Mouse (Mus musculus): Measurements from ENCODE around the gene Zfp839. TPM values are rescaled to one million over a fixed set of nuclear protein-coding genes. Genes with fewer than 3 reads are reported as not detected.

The Zfp839 gene
- 7.7 and 8.7 TPM in 2 replicates for polyA plus RNA-seq (2015; fragmentation: Nextera tagmentation; extraction: Ambion mirVana)

GRCm38 (mm10) chr12:110850010-110850928, at the start of gene Zfp839:
Gene Zfp839 (plus strand): TSS chr12:110850253.
- Histone ChIP-seq H3K9me3 (no peaks in the 10 kb centered on the region), H3K36me3 (peaks cover 11% of the 10 kb centered on the region), H3K4me1 (peaks cover 27% of the 10 kb centered on the region), H3K9ac (peak within 1 kb of the TSS; percentile 93), H3K4me3 (peak within 1 kb of the TSS; percentile 91), H3K27ac (peak within 1 kb of the TSS; percentile 74), H3K4me2 (peak within 1 kb of the TSS; percentile 80), H3K27me3 (peaks cover 13% of the 10 kb centered on the region)
- WGBS: under 1% methylated on average over 89 of the region's 89 CpGs
- ATAC-seq (ENCODE audit: insufficient number of reproducible peaks, insufficient read depth, low FRiP score, low TSS enrichment, low read depth): peak; percentile 69

GRCm38 (mm10) chr12:110801876-110802464, 48.1 kb upstream of the Zfp839 start:
- H3K27ac ChIP-seq: no peak overlapping the region
- peaks cover 4% of the 10 kb centered on the region for H3K4me1 ChIP-seq
- H3K27me3 ChIP-seq: no peaks in the 10 kb centered on the region
- ATAC-seq (ENCODE audit: insufficient number of reproducible peaks, insufficient read depth, low FRiP score, low TSS enrichment, low read depth): no peak
- H3K4me2 ChIP-seq: no peak overlapping the region
- H3K36me3 ChIP-seq: peaks cover 19% of the 10 kb centered on the region; the same call in 1 of the 2 replicates
- H3K4me3 ChIP-seq: no peak overlapping the region
- H3K9ac ChIP-seq: no peak overlapping the region
- no peaks in the 10 kb centered on the region for H3K9me3 ChIP-seq
- WGBS: 85% methylated on average over 10 of the region's 10 CpGs

GRCm38 (mm10) chr12:110802674-110803297, 47.3 kb upstream of the Zfp839 start:
- H3K27me3 ChIP-seq: no peaks in the 10 kb centered on the region
- H3K9ac ChIP-seq: no peak overlapping the region
- no peak for ATAC-seq (ENCODE audit: insufficient number of reproducible peaks, insufficient read depth, low FRiP score, low TSS enrichment, low read depth)
- no peak overlapping the region for H3K4me2 ChIP-seq
- peaks cover 17% of the 10 kb centered on the region; the same call in 1 of the 2 replicates for H3K36me3 ChIP-seq
- H3K4me3 ChIP-seq: no peak overlapping the region
- peaks cover 4% of the 10 kb centered on the region for H3K4me1 ChIP-seq
- no peaks in the 10 kb centered on the region for H3K9me3 ChIP-seq
- H3K27ac ChIP-seq: no peak overlapping the region
- 76% methylated on average over 5 of the region's 5 CpGs for WGBS

GRCm38 (mm10) chr12:110804261-110804660, 45.8 kb upstream of the Zfp839 start:
- H3K36me3 ChIP-seq: peaks cover 19% of the 10 kb centered on the region; the same call in 1 of the 2 replicates
- H3K9ac ChIP-seq: no peak overlapping the region
- H3K9me3 ChIP-seq: no peaks in the 10 kb centered on the region
- H3K4me2 ChIP-seq: no peak overlapping the region
- H3K27ac ChIP-seq: no peak overlapping the region
- no peak overlapping the region for H3K4me3 ChIP-seq
- 34% methylated on average over 10 of the region's 10 CpGs for WGBS
- no peak for ATAC-seq (ENCODE audit: insufficient number of reproducible peaks, insufficient read depth, low FRiP score, low TSS enrichment, low read depth)
- no peaks in the 10 kb centered on the region for H3K27me3 ChIP-seq
- peaks cover 9% of the 10 kb centered on the region for H3K4me1 ChIP-seq

GRCm38 (mm10) chr12:110806301-110806970, 43.6 kb upstream of the Zfp839 start:
- no peak for ATAC-seq (ENCODE audit: insufficient number of reproducible peaks, insufficient read depth, low FRiP score, low TSS enrichment, low read depth)
- Histone ChIP-seq H3K27ac (no peak overlapping the region), H3K4me2 (no peak overlapping the region), H3K36me3 (peaks cover 25% of the 10 kb centered on the region; the same call in 1 of the 2 replicates), H3K9ac (no peak overlapping the region), H3K27me3 (no peaks in the 10 kb centered on the region), H3K9me3 (no peaks in the 10 kb centered on the region), H3K4me3 (no peak overlapping the region), H3K4me1 (peaks cover 9% of the 10 kb centered on the region)
- 71% methylated on average over 3 of the region's 3 CpGs for WGBS

- Histone ChIP-seq H3K27ac (peak overlapping the region; percentile 60), H3K9ac (no peak overlapping the region), H3K4me3 (no peak overlapping the region), H3K4me1 (peaks cover 5% of the 10 kb centered on the region; the same call in 1 of the 2 replicates), H3K9me3 (no peaks in the 10 kb centered on the region), H3K36me3 (peaks cover 32% of the 10 kb centered on the region), H3K27me3 (no peaks in the 10 kb centered on the region), H3K4me2 (no peak overlapping the region; the same call in 1 of the 2 replicates)
- ATAC-seq (ENCODE audit: insufficient number of reproducible peaks, insufficient read depth, low FRiP score, low TSS enrichment, low read depth): no peak
- 56% methylated on average over 10 of the region's 10 CpGs for WGBS
Observed at GRCm38 (mm10) chr12:110808430-110808829, 41.6 kb upstream of the Zfp839 start.

- H3K9me3 ChIP-seq: no peaks in the 10 kb centered on the region
- H3K4me2 ChIP-seq: no peak overlapping the region
- peaks cover 5% of the 10 kb centered on the region; the same call in 1 of the 2 replicates for H3K4me1 ChIP-seq
- no peak for ATAC-seq (ENCODE audit: insufficient number of reproducible peaks, insufficient read depth, low FRiP score, low TSS enrichment, low read depth)
- peak overlapping the region; percentile 60; the same call in 1 of the 2 replicates for H3K27ac ChIP-seq
- no peak overlapping the region for H3K9ac ChIP-seq
- 72% methylated on average over 5 of the region's 5 CpGs for WGBS
- H3K4me3 ChIP-seq: no peak overlapping the region
- peaks cover 36% of the 10 kb centered on the region for H3K36me3 ChIP-seq
- no peaks in the 10 kb centered on the region for H3K27me3 ChIP-seq
Observed at GRCm38 (mm10) chr12:110808848-110809247, 41.2 kb upstream of the Zfp839 start.

GRCm38 (mm10) chr12:110813132-110813531, 36.9 kb upstream of the Zfp839 start:
- Histone ChIP-seq H3K9me3 (peaks cover 3% of the 10 kb centered on the region; the same call in 1 of the 2 replicates), H3K36me3 (peaks cover 34% of the 10 kb centered on the region), H3K27me3 (no peaks in the 10 kb centered on the region), H3K27ac (no peak overlapping the region), H3K9ac (no peak overlapping the region), H3K4me2 (no peak overlapping the region), H3K4me1 (peaks cover 4% of the 10 kb centered on the region; the same call in 1 of the 2 replicates), H3K4me3 (no peak overlapping the region)
- ATAC-seq (ENCODE audit: insufficient number of reproducible peaks, insufficient read depth, low FRiP score, low TSS enrichment, low read depth): no peak
- 87% methylated on average over 9 of the region's 9 CpGs for WGBS

- no peak for ATAC-seq (ENCODE audit: insufficient number of reproducible peaks, insufficient read depth, low FRiP score, low TSS enrichment, low read depth)
- WGBS: 93% methylated on average over 6 of the region's 6 CpGs
- Histone ChIP-seq H3K27ac (no peak overlapping the region), H3K9me3 (peaks cover 3% of the 10 kb centered on the region; the same call in 1 of the 2 replicates), H3K36me3 (peaks cover 33% of the 10 kb centered on the region), H3K4me3 (no peak overlapping the region), H3K4me1 (no peaks in the 10 kb centered on the region), H3K27me3 (no peaks in the 10 kb centered on the region), H3K4me2 (no peak overlapping the region), H3K9ac (no peak overlapping the region)
Observed at GRCm38 (mm10) chr12:110813624-110814023, 36.4 kb upstream of the Zfp839 start.

GRCm38 (mm10) chr12:110814924-110815323, 35.1 kb upstream of the Zfp839 start:
- WGBS: 79% methylated on average over 17 of the region's 17 CpGs
- Histone ChIP-seq H3K27me3 (no peaks in the 10 kb centered on the region), H3K9me3 (peaks cover 3% of the 10 kb centered on the region; the same call in 1 of the 2 replicates), H3K9ac (no peak overlapping the region), H3K27ac (no peak overlapping the region), H3K36me3 (peaks cover 26% of the 10 kb centered on the region), H3K4me2 (no peak overlapping the region), H3K4me1 (no peaks in the 10 kb centered on the region), H3K4me3 (no peak overlapping the region)
- ATAC-seq (ENCODE audit: insufficient number of reproducible peaks, insufficient read depth, low FRiP score, low TSS enrichment, low read depth): no peak

GRCm38 (mm10) chr12:110816833-110817232, 33.2 kb upstream of the Zfp839 start:
- no peak overlapping the region for H3K9ac ChIP-seq
- no peaks in the 10 kb centered on the region for H3K27me3 ChIP-seq
- H3K36me3 ChIP-seq: peaks cover 17% of the 10 kb centered on the region
- H3K9me3 ChIP-seq: peaks cover 3% of the 10 kb centered on the region; the same call in 1 of the 2 replicates
- H3K4me3 ChIP-seq: no peak overlapping the region
- H3K4me2 ChIP-seq: no peak overlapping the region
- 85% methylated on average over 2 of the region's 2 CpGs for WGBS
- no peak overlapping the region for H3K27ac ChIP-seq
- no peaks in the 10 kb centered on the region for H3K4me1 ChIP-seq
- no peak for ATAC-seq (ENCODE audit: insufficient number of reproducible peaks, insufficient read depth, low FRiP score, low TSS enrichment, low read depth)
